Mouse (Mus musculus) T-helper 2 cell (primary cell): Measurements from ENCODE around the gene Rpl3.

Source experiments
- in situ Hi-C: fragments of 300-600 bp; cut with MboI, MseI; formaldehyde crosslinking; loops from one replicate; pipeline ENCODE4 v1.15.1; 2025; ENCODE audit warnings: high pct_unique_total_duplicates

Gene Rpl3

GRCm38 (mm10) chr15:80115256-80115655 lies 23.6 kb upstream of the Rpl3 start:
- in situ Hi-C loops = no loop called here

GRCm38 (mm10) chr15:80114414-80114813 lies 22.7 kb upstream of the Rpl3 start:
- in situ Hi-C loops = no loop called here

GRCm38 (mm10) chr15:80112499-80112898 lies 20.8 kb upstream of the Rpl3 start:
- in situ Hi-C loops = no loop called here

- in situ Hi-C loops = no loop called here
Observed at GRCm38 (mm10) chr15:80111436-80111835, 19.8 kb upstream of the Rpl3 start.

- in situ Hi-C loops = no loop called here
Observed at GRCm38 (mm10) chr15:80107575-80107974, 15.9 kb upstream of the Rpl3 start.

- in situ Hi-C loops = no loop called here
Observed at GRCm38 (mm10) chr15:80107143-80107542, 15.5 kb upstream of the Rpl3 start.

GRCm38 (mm10) chr15:80105490-80106410 lies 14.1 kb upstream of the Rpl3 start:
- in situ Hi-C loops = no loop called here

- in situ Hi-C loops = no loop called here
Observed at GRCm38 (mm10) chr15:80102495-80102894, 10.8 kb upstream of the Rpl3 start.

- in situ Hi-C loops = no loop called here
Observed at GRCm38 (mm10) chr15:80101503-80101902, 9.8 kb upstream of the Rpl3 start.

GRCm38 (mm10) chr15:80100871-80101270 lies 9.2 kb upstream of the Rpl3 start:
- in situ Hi-C loops = no loop called here

- in situ Hi-C loops = no loop called here
Observed at GRCm38 (mm10) chr15:80100196-80100595, 8.5 kb upstream of the Rpl3 start.

GRCm38 (mm10) chr15:80099477-80099876 lies 7.8 kb upstream of the Rpl3 start:
- in situ Hi-C loops = loop anchor here (10.0 kb wide), 1 partner anchor 125 kb away; no protein-coding TSS in a partner anchor

- in situ Hi-C loops = loop anchor here (10.0 kb wide), 1 partner anchor 126 kb away; no protein-coding TSS in a partner anchor
Observed at GRCm38 (mm10) chr15:80098809-80099208, 7.1 kb upstream of the Rpl3 start.

- in situ Hi-C loops = loop anchor here (10.0 kb wide), 1 partner anchor 127 kb away; no protein-coding TSS in a partner anchor
Observed at GRCm38 (mm10) chr15:80097999-80098461, 6.4 kb upstream of the Rpl3 start.

- in situ Hi-C loops = loop anchor here (10.0 kb wide), 1 partner anchor 128 kb away; no protein-coding TSS in a partner anchor
Observed at GRCm38 (mm10) chr15:80096946-80097881, 5.5 kb upstream of the Rpl3 start.

- in situ Hi-C loops = loop anchor here (10.0 kb wide), 1 partner anchor 128 kb away; no protein-coding TSS in a partner anchor
Observed at GRCm38 (mm10) chr15:80096406-80096805, 4.7 kb upstream of the Rpl3 start.

GRCm38 (mm10) chr15:80095596-80095995 lies 3.9 kb upstream of the Rpl3 start:
- in situ Hi-C loops = loop anchor here (10.0 kb wide), 1 partner anchor 129 kb away; no protein-coding TSS in a partner anchor

- in situ Hi-C loops = loop anchor here (10.0 kb wide), 1 partner anchor 131 kb away; no protein-coding TSS in a partner anchor
Observed at GRCm38 (mm10) chr15:80094201-80094600, 2.5 kb upstream of the Rpl3 start.

- in situ Hi-C loops = loop anchor here (10.0 kb wide), 1 partner anchor 132 kb away; no protein-coding TSS in a partner anchor
Observed at GRCm38 (mm10) chr15:80092599-80092998, 931 bp upstream of the Rpl3 start.

GRCm38 (mm10) chr15:80092041-80092441 lies 373 bp upstream of the Rpl3 start:
- in situ Hi-C loops = loop anchor here (10.0 kb wide), 1 partner anchor 133 kb away; no protein-coding TSS in a partner anchor

- in situ Hi-C loops = loop anchor here (10.0 kb wide), 1 partner anchor 134 kb away; no protein-coding TSS in a partner anchor
Observed at GRCm38 (mm10) chr15:80090741-80091120, 937 bp downstream of the Rpl3 start.
